Mouse (Mus musculus): ENCODE data around the gene Ccdc40. TPM values are rescaled to one million over a fixed set of nuclear protein-coding genes. Genes with fewer than 3 reads are reported as not detected.

Gene Ccdc40
- total RNA-seq (2021) = under 1 TPM in 1 of 2 experiments, not detected in 1; 0.26 TPM
- long read RNA-seq, experiment 1 = 0 reads
- long read RNA-seq, experiment 2 = 0 reads

- DNase-seq (ENCODE audit: low spot score) = peak; percentile 53
These were observed at the start of gene Ccdc40, which contains the start of gene Tbc1d16 for GRCm38 (mm10) chr11:119228091-119228781. Gene Ccdc40 (plus strand): TSS chr11:119228572. Gene Tbc1d16 (minus strand): TSS chr11:119228499.

GRCm38 (mm10) chr11:119180824-119181582 lies 47.4 kb upstream of the Ccdc40 start:
- DNase-seq (ENCODE audit: low spot score) = no peak

GRCm38 (mm10) chr11:119181861-119182395 lies 46.4 kb upstream of the Ccdc40 start:
- no peak for DNase-seq (ENCODE audit: low spot score)

- no peak for DNase-seq (ENCODE audit: low spot score)
These were observed 44.6 kb upstream of the Ccdc40 start for GRCm38 (mm10) chr11:119183684-119184310.

GRCm38 (mm10) chr11:119186381-119186780 lies 42.0 kb upstream of the Ccdc40 start:
- no peak for DNase-seq (ENCODE audit: low spot score)

GRCm38 (mm10) chr11:119186989-119187799 lies 41.2 kb upstream of the Ccdc40 start:
- peak; percentile 40 for DNase-seq (ENCODE audit: low spot score)

GRCm38 (mm10) chr11:119187800-119188197 lies 40.6 kb upstream of the Ccdc40 start:
- no peak for DNase-seq (ENCODE audit: low spot score)

GRCm38 (mm10) chr11:119188389-119188788 lies 40.0 kb upstream of the Ccdc40 start:
- DNase-seq (ENCODE audit: low spot score) = no peak

- DNase-seq (ENCODE audit: low spot score) = no peak
These were observed 39.1 kb upstream of the Ccdc40 start for GRCm38 (mm10) chr11:119189319-119189718.

- DNase-seq (ENCODE audit: low spot score) = peak; percentile 54
These were observed 37.9 kb upstream of the Ccdc40 start for GRCm38 (mm10) chr11:119190498-119190897.

GRCm38 (mm10) chr11:119191606-119192081 lies 36.7 kb upstream of the Ccdc40 start:
- DNase-seq (ENCODE audit: low spot score) = no peak

GRCm38 (mm10) chr11:119192176-119192575 lies 36.2 kb upstream of the Ccdc40 start:
- no peak for DNase-seq (ENCODE audit: low spot score)

GRCm38 (mm10) chr11:119192605-119193004 lies 35.8 kb upstream of the Ccdc40 start:
- DNase-seq (ENCODE audit: low spot score) = no peak

GRCm38 (mm10) chr11:119197618-119198563 lies 30.5 kb upstream of the Ccdc40 start:
- no peak for DNase-seq (ENCODE audit: low spot score)

GRCm38 (mm10) chr11:119198564-119199232 lies 29.7 kb upstream of the Ccdc40 start:
- DNase-seq (ENCODE audit: low spot score) = no peak

GRCm38 (mm10) chr11:119199233-119199601 lies 29.2 kb upstream of the Ccdc40 start:
- DNase-seq (ENCODE audit: low spot score) = no peak

GRCm38 (mm10) chr11:119203423-119203822 lies 24.9 kb upstream of the Ccdc40 start:
- peak; percentile 42 for DNase-seq (ENCODE audit: low spot score)

GRCm38 (mm10) chr11:119205738-119206137 lies 22.6 kb upstream of the Ccdc40 start:
- DNase-seq (ENCODE audit: low spot score) = no peak

- peak; percentile 77 for DNase-seq (ENCODE audit: low spot score)
These were observed 21.8 kb upstream of the Ccdc40 start for GRCm38 (mm10) chr11:119206562-119206961.

Data from gastrocnemius, adult 18-20 months (tissue).